Mouse (Mus musculus) lung, embryonic 14.5 days (tissue): ENCODE measurements around the gene Ass1. TPM values are rescaled to one million over a fixed set of nuclear protein-coding genes. Genes with fewer than 3 reads are reported as not detected.

Experiments
- ATAC-seq: fragments of 200-750 bp; cut with Nextera tagmentation; 2 replicates; pipeline ENCODE4 v1.8.0; 2017; ENCODE audit warnings: mild to moderate bottlenecking, moderate TSS enrichment, moderate library complexity; ENCODE audit not compliant: insufficient read depth
- DNase-seq: peaks from one replicate; pipeline ENCODE4 v3.0.0-alpha.2; 2015
- H3K27ac ChIP-seq: fragments of 300-500 bp; sonication (generic); 2 replicates; pipeline ENCODE4 v1.5.1; 2014; ENCODE audit warnings: low read depth, mild to moderate bottlenecking, moderate library complexity
- H3K27me3 ChIP-seq: fragments of 300-500 bp; sonication (generic); 2 replicates; pipeline ENCODE4 v1.6.1; 2014; ENCODE audit warnings: low read length, control low read depth; ENCODE audit not compliant: insufficient read depth
- H3K36me3 ChIP-seq: fragments of 300-500 bp; sonication (generic); 2 replicates; pipeline ENCODE4 v1.6.1; 2014; ENCODE audit warnings: control low read depth; ENCODE audit not compliant: insufficient read depth
- H3K4me1 ChIP-seq: fragments of 300-500 bp; sonication (generic); 2 replicates; pipeline ENCODE4 v1.6.1; 2014; ENCODE audit warnings: antibody characterized with exemption, control low read depth; ENCODE audit not compliant: insufficient read depth
- H3K4me2 ChIP-seq: fragments of 300-500 bp; sonication (generic); 2 replicates; pipeline ENCODE4 v1.6.1; 2014; ENCODE audit warnings: mild to moderate bottlenecking
- H3K4me3 ChIP-seq: fragments of 300-500 bp; sonication (generic); 2 replicates; pipeline ENCODE4 v1.5.1; 2014; ENCODE audit warnings: low read depth, low read length
- H3K9ac ChIP-seq: fragments of 300-500 bp; sonication (generic); 2 replicates; pipeline ENCODE4 v1.6.1; 2014
- H3K9me3 ChIP-seq: fragments of 300-500 bp; sonication (generic); 2 replicates; pipeline ENCODE4 v1.6.1; 2016; ENCODE audit warnings: low read depth, low read length, control low read depth
- CTCF ChIP-seq: IDR thresholded peaks from 2 replicates; pipeline ENCODE4 v1.5.1; 2016; ENCODE audit warnings: antibody characterized with exemption, low read depth
- WGBS: fragments of 180-500 bp; shearing (Covaris S2); extraction: QIAGEN DNeasy Blood & Tissue Kit; methylation state at CpG from one replicate; pipeline ENCODE4 v1.1.7; 2014; 5-methylcytosine and 5-hydroxymethylcytosine counted together
- polyA plus RNA-seq: library from polyadenylated mRNA; unstranded; fragments of >200 nt; fragmentation: Nextera tagmentation; extraction: Ambion mirVana; gene quantifications from 2 replicates; pipeline ENCODE4 v1.2.1, GENCODE M21; 2014

Ass1 gene
- polyA plus RNA-seq, 1 experiment from 2014 or later: 9.1 TPM

DNA sequence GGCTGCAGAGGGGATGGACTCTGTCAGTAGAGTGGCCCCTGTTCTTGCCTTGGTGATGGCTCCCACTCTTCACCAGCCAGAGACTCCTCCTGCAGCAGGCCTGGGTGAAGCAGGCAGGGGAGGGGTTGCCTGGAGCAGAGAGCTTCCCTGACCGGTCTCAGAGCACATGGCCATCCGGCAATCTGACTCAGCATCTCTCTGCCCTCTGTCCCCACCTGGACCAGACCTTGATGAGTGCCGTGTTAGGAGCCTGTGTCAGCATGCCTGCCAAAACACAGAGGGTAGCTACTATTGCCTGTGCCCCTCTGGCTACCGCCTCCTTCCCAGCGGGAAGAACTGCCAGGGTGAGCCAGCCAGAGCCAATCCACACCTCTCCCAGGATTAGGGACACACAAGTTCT is 11.5 kb upstream of the Ass1 start:
- no peak for ATAC-seq
- H3K9me3 ChIP-seq: no peaks in the 10 kb centered on the region
- TF ChIP-seq CTCF: no peak
- H3K27ac ChIP-seq: no peak overlapping the region
- H3K4me1 ChIP-seq: peaks cover 17% of the 10 kb centered on the region
- 57% methylated on average over 5 of the region's 5 CpGs for WGBS
- no peak for DNase-seq
- no peak overlapping the region for H3K4me3 ChIP-seq
- H3K27me3 ChIP-seq: peaks cover 15% of the 10 kb centered on the region
- no peak overlapping the region for H3K9ac ChIP-seq
- H3K4me2 ChIP-seq: no peak overlapping the region
- H3K36me3 ChIP-seq: no peaks in the 10 kb centered on the region

DNA sequence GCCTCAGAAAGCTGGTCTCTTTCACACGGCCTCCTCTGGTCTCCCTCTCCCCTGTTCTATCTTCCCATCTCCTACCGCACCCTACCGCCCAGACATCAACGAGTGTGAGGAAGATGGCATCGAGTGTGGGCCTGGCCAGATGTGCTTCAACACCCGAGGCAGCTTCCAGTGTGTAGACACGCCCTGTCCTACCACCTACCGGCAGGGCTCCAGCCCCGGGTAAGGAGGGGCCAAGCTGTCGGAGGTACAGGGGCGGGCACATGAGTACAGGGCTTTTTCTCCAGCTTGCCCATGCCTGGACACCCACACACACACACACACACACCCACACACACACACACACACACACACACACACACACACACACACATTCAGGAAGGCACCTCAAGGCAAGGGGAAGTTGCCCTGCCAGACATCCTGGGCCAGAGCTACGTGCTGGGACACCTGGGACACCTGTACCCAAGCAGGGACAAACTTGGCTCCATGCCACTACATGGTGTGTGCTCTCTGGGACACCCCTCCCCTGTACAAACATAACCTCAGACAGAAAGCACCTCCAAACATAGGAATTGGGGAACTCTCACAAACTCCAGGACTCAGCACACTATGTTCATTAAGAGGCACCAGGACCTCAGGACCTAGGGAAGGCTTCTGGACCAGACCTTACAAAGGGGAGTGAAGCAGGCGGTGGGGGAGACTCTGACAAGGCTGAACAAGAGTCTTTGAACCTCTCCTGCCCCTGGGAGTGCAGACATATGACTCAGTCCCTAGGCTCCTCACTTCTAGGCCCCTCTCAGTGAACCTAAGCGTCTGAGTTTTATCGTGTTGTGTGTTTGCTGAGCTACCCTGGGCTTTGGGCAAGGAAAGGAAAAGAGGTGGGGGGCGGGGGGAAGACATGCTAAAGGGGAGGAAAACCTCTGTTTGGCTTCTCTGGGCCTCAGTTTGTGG is 10.7 kb upstream of the Ass1 start:
- DNase-seq (peak; percentile 59), ATAC-seq (peak; percentile 28)
- Histone ChIP-seq H3K36me3 (no peaks in the 10 kb centered on the region), H3K4me1 (peaks cover 9% of the 10 kb centered on the region), H3K9me3 (no peaks in the 10 kb centered on the region), H3K27ac (no peak overlapping the region), H3K4me3 (peak overlapping the region; percentile 41; the same call in 1 of the 2 replicates), H3K27me3 (peaks cover 15% of the 10 kb centered on the region), H3K4me2 (peak overlapping the region; percentile 82), H3K9ac (no peak overlapping the region)
- TF ChIP-seq CTCF: 0 out of 2 replicates have a peak, but pooled peaks have one; percentile 8
- WGBS: 22% methylated on average over 16 of the region's 16 CpGs

DNA sequence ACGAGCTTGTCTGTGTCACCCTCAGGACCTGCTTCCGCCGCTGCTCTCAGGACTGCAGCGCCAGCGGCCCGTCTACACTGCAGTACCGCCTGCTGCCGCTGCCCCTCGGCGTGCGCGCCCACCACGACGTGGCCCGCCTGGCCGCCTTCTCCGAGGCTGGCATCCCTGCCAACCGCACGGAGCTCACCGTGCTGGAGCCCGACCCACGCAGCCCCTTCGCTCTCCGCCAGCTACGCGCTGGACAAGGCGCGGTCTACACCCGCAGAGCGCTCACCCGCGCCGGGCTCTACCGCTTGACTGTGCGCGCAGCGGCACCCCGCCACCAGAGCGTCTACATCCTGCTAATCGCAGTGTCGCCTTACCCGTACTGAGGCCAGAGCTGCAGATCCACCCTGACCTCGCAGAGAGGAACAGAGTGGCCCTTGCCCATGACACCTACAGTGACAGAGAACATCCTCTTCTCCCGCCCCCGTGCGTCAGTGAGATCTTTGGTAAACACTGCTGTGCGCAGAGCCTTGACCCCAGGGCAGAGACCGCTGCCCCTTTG is 9.9 kb upstream of the Ass1 start:
- Histone ChIP-seq H3K36me3 (no peaks in the 10 kb centered on the region), H3K4me2 (peak overlapping the region; percentile 82), H3K4me1 (0 out of 2 replicates have a peak, but pooled peaks cover 3% of the 10 kb centered on the region), H3K27me3 (peaks cover 15% of the 10 kb centered on the region), H3K9me3 (no peaks in the 10 kb centered on the region), H3K9ac (peak overlapping the region; percentile 51), H3K4me3 (peak overlapping the region; percentile 41), H3K27ac (no peak overlapping the region)
- WGBS: 1% methylated on average over 48 of the region's 48 CpGs
- DNase-seq: peak; percentile 74
- peak; percentile 53 for ATAC-seq
- TF ChIP-seq CTCF: peak; percentile 54

- H3K4me1 ChIP-seq: 0 out of 2 replicates have a peak, but pooled peaks cover 3% of the 10 kb centered on the region
- no peak overlapping the region for H3K4me2 ChIP-seq
- no peak for DNase-seq
- TF ChIP-seq CTCF: no peak
- no peak overlapping the region for H3K9ac ChIP-seq
- H3K27ac ChIP-seq: no peak overlapping the region
- H3K4me3 ChIP-seq: no peak overlapping the region
- H3K27me3 ChIP-seq: peaks cover 15% of the 10 kb centered on the region
- no peaks in the 10 kb centered on the region for H3K9me3 ChIP-seq
- WGBS: 72% methylated on average over 7 of the region's 7 CpGs
- ATAC-seq: no peak
- no peaks in the 10 kb centered on the region for H3K36me3 ChIP-seq
Measured at GRCm38 (mm10) chr2:31460920-31461319, 9.1 kb upstream of the Ass1 start.

DNA sequence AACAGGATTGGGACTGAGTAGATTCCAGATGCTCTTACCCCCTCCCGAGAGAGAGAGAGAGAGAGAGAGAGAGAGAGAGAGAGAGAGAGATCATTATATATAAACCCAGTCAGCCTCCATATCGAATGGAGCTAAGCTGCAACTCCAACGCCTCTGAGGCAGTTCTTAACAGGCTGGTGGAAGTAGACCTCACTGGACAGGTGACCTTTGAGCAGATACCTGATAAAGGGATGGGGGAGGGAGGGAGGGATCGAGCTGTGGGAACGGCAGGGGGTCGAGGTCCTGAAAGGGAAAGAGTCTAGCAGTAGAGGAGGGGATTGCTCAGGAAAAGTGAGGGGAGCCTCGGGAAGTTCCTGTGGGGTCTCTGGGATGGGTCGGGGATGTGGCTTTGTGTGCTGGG is 8.0 kb upstream of the Ass1 start:
- Histone ChIP-seq H3K27ac (no peak overlapping the region), H3K27me3 (peaks cover 15% of the 10 kb centered on the region), H3K4me3 (no peak overlapping the region), H3K4me2 (no peak overlapping the region), H3K36me3 (no peaks in the 10 kb centered on the region), H3K4me1 (0 out of 2 replicates have a peak, but pooled peaks cover 3% of the 10 kb centered on the region), H3K9ac (no peak overlapping the region), H3K9me3 (no peaks in the 10 kb centered on the region)
- ATAC-seq (no peak), DNase-seq (no peak)
- TF ChIP-seq CTCF: no peak
- 28% methylated on average over 8 of the region's 8 CpGs for WGBS

GRCm38 (mm10) chr2:31463253-31463652 is 6.8 kb upstream of the Ass1 start:
- 50% methylated on average over 7 of the region's 7 CpGs for WGBS
- H3K4me3 ChIP-seq: no peak overlapping the region
- no peaks in the 10 kb centered on the region for H3K36me3 ChIP-seq
- ATAC-seq: no peak
- H3K4me2 ChIP-seq: no peak overlapping the region
- peaks cover 15% of the 10 kb centered on the region for H3K27me3 ChIP-seq
- H3K9me3 ChIP-seq: no peaks in the 10 kb centered on the region
- DNase-seq: no peak
- no peak overlapping the region for H3K27ac ChIP-seq
- TF ChIP-seq CTCF: no peak
- H3K9ac ChIP-seq: no peak overlapping the region
- H3K4me1 ChIP-seq: 0 out of 2 replicates have a peak, but pooled peaks cover 3% of the 10 kb centered on the region
